Mouse (Mus musculus): ENCODE data around the gene Zfp984. TPM values are rescaled to one million over a fixed set of nuclear protein-coding genes. Genes with fewer than 3 reads are reported as not detected.
A peak's percentile ranks its signal among the peaks of the same experiment; 100 is the strongest.
"Not testable (repeated sequence)": the region's sequence is repeated elsewhere in the genome, so short reads cannot be mapped to it uniquely, and the experiment has no call there.

The Zfp984 gene
- polyA plus RNA-seq (2012), result not detected in 2 replicates

GRCm38 (mm10) chr4:147809292-147809965 lies at the start of gene Zfp984:
Zfp984 (minus strand) TSS chr4:147809788.
- H3K9me3 ChIP-seq (ENCODE audit: control insufficient read depth, low read length); H3K4me1 ChIP-seq (ENCODE audit: control insufficient read depth); H3K36me3 ChIP-seq (ENCODE audit: control insufficient read depth); H3K27me3 ChIP-seq (ENCODE audit: control insufficient read depth): not testable (repeated sequence)
- peak within 1 kb of the TSS; percentile 48 for H3K4me3 ChIP-seq (replicated peaks)

GRCm38 (mm10) chr4:147850776-147851175 lies 41.2 kb upstream of the Zfp984 start:
- Histone ChIP-seq H3K27me3 (ENCODE audit: control insufficient read depth) (no peaks in the 10 kb centered on the region), H3K4me1 (ENCODE audit: control insufficient read depth) (peaks cover 45% of the 10 kb centered on the region), H3K36me3 (ENCODE audit: control insufficient read depth) (no peaks in the 10 kb centered on the region), H3K9me3 (ENCODE audit: control insufficient read depth, low read length) (no peaks in the 10 kb centered on the region; the same call in 1 of the 2 replicates), H3K4me3 (replicated peaks) (no peak overlapping the region)
- TF ChIP-seq GATA1 (IDR thresholded peaks at IDR 0.05; ENCODE audit: low read length) (no peak), TAL1 (IDR thresholded peaks at IDR 0.05; ENCODE audit: low read length) (no peak)

- Histone ChIP-seq H3K36me3 (ENCODE audit: control insufficient read depth) (no peaks in the 10 kb centered on the region; the same call in 1 of the 2 replicates), H3K9me3 (ENCODE audit: control insufficient read depth, low read length) (no peaks in the 10 kb centered on the region), H3K27me3 (ENCODE audit: control insufficient read depth) (no peaks in the 10 kb centered on the region), H3K4me1 (ENCODE audit: control insufficient read depth) (peaks cover 45% of the 10 kb centered on the region), H3K4me3 (replicated peaks) (peak overlapping the region; percentile 91)
- TF ChIP-seq TAL1 (IDR thresholded peaks at IDR 0.05; ENCODE audit: low read length), result no peak
- TF ChIP-seq GATA1 (IDR thresholded peaks at IDR 0.05; ENCODE audit: low read length), result no peak
Observed at GRCm38 (mm10) chr4:147848584-147848991, 39.0 kb upstream of the Zfp984 start.

GRCm38 (mm10) chr4:147847614-147848583 lies 38.3 kb upstream of the Zfp984 start, which contains the start of gene Zfp933:
Zfp933 (minus strand) TSS chr4:147848366.
- H3K4me3 ChIP-seq (replicated peaks), result peak within 1 kb of the TSS; percentile 91
- peaks cover 46% of the 10 kb centered on the region for H3K4me1 ChIP-seq (ENCODE audit: control insufficient read depth)
- no peaks in the 10 kb centered on the region for H3K27me3 ChIP-seq (ENCODE audit: control insufficient read depth)
- no peaks in the 10 kb centered on the region for H3K9me3 ChIP-seq (ENCODE audit: control insufficient read depth, low read length)
- no peak for TF ChIP-seq TAL1 (IDR thresholded peaks at IDR 0.05; ENCODE audit: low read length)
- no peak for TF ChIP-seq GATA1 (IDR thresholded peaks at IDR 0.05; ENCODE audit: low read length)
- peaks cover under 1% of the 10 kb centered on the region; the same call in 1 of the 2 replicates for H3K36me3 ChIP-seq (ENCODE audit: control insufficient read depth)

GRCm38 (mm10) chr4:147842871-147843270 lies 33.3 kb upstream of the Zfp984 start:
- H3K4me1 ChIP-seq (ENCODE audit: control insufficient read depth), result peaks cover 7% of the 10 kb centered on the region
- H3K27me3 ChIP-seq (ENCODE audit: control insufficient read depth), result no peaks in the 10 kb centered on the region
- TF ChIP-seq TAL1 (IDR thresholded peaks at IDR 0.05; ENCODE audit: low read length), result no peak
- no peak for TF ChIP-seq GATA1 (IDR thresholded peaks at IDR 0.05; ENCODE audit: low read length)
- H3K9me3 ChIP-seq (ENCODE audit: control insufficient read depth, low read length), result no peaks in the 10 kb centered on the region
- no peak overlapping the region for H3K4me3 ChIP-seq (replicated peaks)
- H3K36me3 ChIP-seq (ENCODE audit: control insufficient read depth), result peaks cover 2% of the 10 kb centered on the region; the same call in 1 of the 2 replicates

- not testable (repeated sequence) for H3K4me3 ChIP-seq (replicated peaks); H3K36me3 ChIP-seq (ENCODE audit: control insufficient read depth); H3K4me1 ChIP-seq (ENCODE audit: control insufficient read depth); H3K9me3 ChIP-seq (ENCODE audit: control insufficient read depth, low read length); H3K27me3 ChIP-seq (ENCODE audit: control insufficient read depth)
Observed at GRCm38 (mm10) chr4:147839282-147839681, 29.7 kb upstream of the Zfp984 start.

- Histone ChIP-seq H3K27me3 (ENCODE audit: control insufficient read depth) (no peaks in the 10 kb centered on the region), H3K4me1 (ENCODE audit: control insufficient read depth) (no peaks in the 10 kb centered on the region), H3K36me3 (ENCODE audit: control insufficient read depth) (peaks cover 28% of the 10 kb centered on the region), H3K4me3 (replicated peaks) (no peak overlapping the region), H3K9me3 (ENCODE audit: control insufficient read depth, low read length) (peaks cover 19% of the 10 kb centered on the region)
- TF ChIP-seq GATA1 (IDR thresholded peaks at IDR 0.05; ENCODE audit: low read length) (no peak), TAL1 (IDR thresholded peaks at IDR 0.05; ENCODE audit: low read length) (no peak)
Observed at GRCm38 (mm10) chr4:147824389-147824788, 14.8 kb upstream of the Zfp984 start.

- Histone ChIP-seq H3K36me3 (ENCODE audit: control insufficient read depth) (peaks cover 14% of the 10 kb centered on the region), H3K9me3 (ENCODE audit: control insufficient read depth, low read length) (peaks cover 19% of the 10 kb centered on the region)
- not testable (repeated sequence) for H3K27me3 ChIP-seq (ENCODE audit: control insufficient read depth); H3K4me3 ChIP-seq (replicated peaks); H3K4me1 ChIP-seq (ENCODE audit: control insufficient read depth)
Observed at GRCm38 (mm10) chr4:147821414-147821813, 11.8 kb upstream of the Zfp984 start.

GRCm38 (mm10) chr4:147819659-147820058 lies 10.1 kb upstream of the Zfp984 start:
- not testable (repeated sequence) for H3K4me3 ChIP-seq (replicated peaks); H3K36me3 ChIP-seq (ENCODE audit: control insufficient read depth); H3K27me3 ChIP-seq (ENCODE audit: control insufficient read depth); H3K4me1 ChIP-seq (ENCODE audit: control insufficient read depth); H3K9me3 ChIP-seq (ENCODE audit: control insufficient read depth, low read length)

Data from erythroblast, embryonic 14.5 days (primary cell).